Comparison of ENCODE assay signal across 14 mouse cellular contexts in the genomic region with DNA sequence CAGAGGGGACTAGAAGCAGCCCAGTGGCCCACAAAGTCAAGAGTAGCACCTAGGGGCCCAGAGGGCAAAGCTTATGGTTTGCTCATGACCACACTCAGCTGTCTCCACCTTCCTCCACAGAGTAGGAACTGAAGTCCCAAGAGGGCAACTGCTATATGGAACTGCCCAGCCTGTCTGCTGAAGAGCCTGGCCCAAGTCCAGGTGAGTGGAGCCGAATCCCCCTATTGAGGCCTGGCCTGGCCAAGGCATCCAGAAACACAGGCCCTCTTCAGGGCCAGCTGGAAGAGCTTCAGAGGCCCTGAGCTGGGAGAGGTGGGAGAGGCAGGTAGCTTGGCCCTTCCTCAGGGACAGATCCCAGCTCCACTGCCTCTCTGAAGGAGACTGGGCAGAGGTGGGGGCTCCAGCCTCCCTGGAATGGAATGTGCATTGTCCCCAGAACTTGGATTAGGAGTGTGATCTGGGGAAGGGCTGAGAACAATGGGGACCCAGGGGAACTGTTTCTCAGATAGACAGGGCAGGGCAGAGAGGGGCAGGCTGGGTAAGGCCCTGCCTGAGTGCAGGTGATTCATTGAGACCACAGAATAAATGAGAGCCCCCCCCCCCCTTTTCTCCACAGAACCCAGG.
A peak's percentile ranks its signal among the peaks of the same experiment; 100 is the strongest.
DNase-seq lines count a peak whose midpoint lies in the region; ATAC-seq and TF ChIP-seq lines count a peak whose summit lies in the region.
"Had no signal": no experiment of that assay in that cellular context is flagged by ENCODE, and none has a peak within 500 bp of the region (broad histone marks: within the 10 kb centered on the region; RNA-seq: fewer than 3 reads in every experiment).

No protein-coding gene starts in this region.

- no peaks in the 10 kb centered on the region for H3K9me3 ChIP-seq in heart, embryonic 16.5 days (replicated peaks; ENCODE audit: control insufficient read depth, low read length)
- H3K9me3 ChIP-seq in lung, postnatal 0 days (ENCODE audit: low read length), result no peaks in the 10 kb centered on the region
- H3K9me3 ChIP-seq in limb, embryonic 13.5 days, result no peaks in the 10 kb centered on the region
- H3K9me3 ChIP-seq: embryonic facial prominence, embryonic 12.5 days; forebrain, embryonic 15.5 days had no signal

- H3K9ac ChIP-seq in heart, embryonic 16.5 days (ENCODE audit: low read length), result peak overlapping the region; percentile 3; the same call in 1 of the 2 replicates
- H3K9ac ChIP-seq in lung, postnatal 0 days (replicated peaks; ENCODE audit: low read depth), result no peak overlapping the region
- 0 out of 2 replicates have a peak overlapping the region, but pooled peaks have one; percentile 0 for H3K9ac ChIP-seq in limb, embryonic 13.5 days
- H3K9ac ChIP-seq: embryonic facial prominence, embryonic 12.5 days; forebrain, embryonic 15.5 days had no signal

- no peak overlapping the region for H3K4me3 ChIP-seq in heart, embryonic 16.5 days (ENCODE audit: low read length)
- no peak overlapping the region for H3K4me3 ChIP-seq in lung, postnatal 0 days (ENCODE audit: low read depth, low read length)
- no peak overlapping the region for H3K4me3 ChIP-seq in limb, embryonic 13.5 days
- H3K4me3 ChIP-seq: embryonic facial prominence, embryonic 12.5 days; forebrain, embryonic 15.5 days; layer of hippocampus, adult 2 months had no signal

- H3K36me3 ChIP-seq in heart, embryonic 16.5 days (ENCODE audit: control insufficient read depth, insufficient read depth), result no peaks in the 10 kb centered on the region
- no peaks in the 10 kb centered on the region for H3K36me3 ChIP-seq in lung, postnatal 0 days (ENCODE audit: insufficient read depth, low read length)
- H3K36me3 ChIP-seq in limb, embryonic 13.5 days, result no peaks in the 10 kb centered on the region
- H3K36me3 ChIP-seq: embryonic facial prominence, embryonic 12.5 days; forebrain, embryonic 15.5 days had no signal

- WGBS in heart, embryonic 16.5 days, result 0% methylated on average over 1 of the region's 1 CpGs
- WGBS in lung, postnatal 0 days, result 32% methylated on average over 1 of the region's 1 CpGs
- 50% methylated on average over 1 of the region's 1 CpGs for whole genome bisulfite sequencing in limb, embryonic 13.5 days

- DNase-seq in heart, postnatal 36 days, result no peak
- DNase-seq in lung, postnatal 0 days (ENCODE audit: low spot score), result no peak
- no peak for DNase-seq in lung, adult 18-20 months
- peak; percentile 12 for DNase-seq in brain, embryonic 14.5 days (ENCODE audit: low read depth)
- DNase-seq in neural tube, embryonic 10.5 days (ENCODE audit: extremely low spot score, low spot score), result no peak
- DNase-seq: cerebellum, adult 18-20 months; gastrocnemius, postnatal 25 days; kidney, adult 18-20 months; lung, postnatal 14 days had no signal

- no peaks in the 10 kb centered on the region for H3K27me3 ChIP-seq in heart, embryonic 16.5 days (ENCODE audit: control insufficient read depth, insufficient read depth, low read length)
- H3K27me3 ChIP-seq in lung, postnatal 0 days (replicated peaks; ENCODE audit: insufficient read depth, low read length), result no peaks in the 10 kb centered on the region
- peaks cover 13% of the 10 kb centered on the region for H3K27me3 ChIP-seq in limb, embryonic 13.5 days
- H3K27me3 ChIP-seq: embryonic facial prominence, embryonic 12.5 days; forebrain, embryonic 15.5 days had no signal

- ATAC-seq in heart, embryonic 16.5 days (replicated peaks; ENCODE audit: extremely low read depth, insufficient read depth, low FRiP score), result peak; percentile 28; the same call in 1 of the 2 replicates
- peak; percentile 30; the same call in 1 of the 2 replicates for ATAC-seq in lung, postnatal 0 days
- no peak for ATAC-seq in limb, embryonic 13.5 days (ENCODE audit: low FRiP score, low read depth)
- ATAC-seq: forebrain, embryonic 15.5 days had no signal

- H3K4me2 ChIP-seq in heart, embryonic 16.5 days (ENCODE audit: low read depth, low read length), result no peak overlapping the region
- H3K4me2 ChIP-seq in lung, postnatal 0 days (replicated peaks; ENCODE audit: low read depth, low read length), result no peak overlapping the region
- H3K4me2 ChIP-seq in limb, embryonic 13.5 days (replicated peaks), result no peak overlapping the region
- H3K4me2 ChIP-seq: embryonic facial prominence, embryonic 12.5 days; forebrain, embryonic 15.5 days had no signal

- TF ChIP-seq EP300 in lung, postnatal 0 days (IDR thresholded peaks at IDR 0.05), result no peak

- peaks cover 20% of the 10 kb centered on the region for H3K4me1 ChIP-seq in heart, embryonic 16.5 days (ENCODE audit: control insufficient read depth, insufficient read depth, low read length)
- H3K4me1 ChIP-seq in lung, postnatal 0 days (ENCODE audit: insufficient read depth, low read depth, low read length), result peaks cover 9% of the 10 kb centered on the region; the same call in 1 of the 2 replicates
- H3K4me1 ChIP-seq in limb, embryonic 13.5 days, result peaks cover 38% of the 10 kb centered on the region
- H3K4me1 ChIP-seq: forebrain, embryonic 15.5 days had no signal

- no peak for TF ChIP-seq POLR2A in brain, embryonic 14.5 days (IDR thresholded peaks at IDR 0.05; ENCODE audit: borderline replicate concordance, extremely low read depth, insufficient read depth, insufficient read length, poor library complexity, severe bottlenecking)

- TF ChIP-seq CTCF in lung, postnatal 0 days (IDR thresholded peaks at IDR 0.05), result no peak
- TF ChIP-seq CTCF in brain, embryonic 14.5 days (IDR thresholded peaks at IDR 0.05; ENCODE audit: borderline replicate concordance, extremely low read depth, insufficient read depth, insufficient read length), result no peak

- intact Hi-C loops in heart, postnatal 36 days (cut with DNase I), result no loop called here

- peak overlapping the region; percentile 62; the same call in 1 of the 2 replicates for H3K27ac ChIP-seq in heart, embryonic 16.5 days (ENCODE audit: low read length)
- H3K27ac ChIP-seq in lung, postnatal 0 days (ENCODE audit: low read length), result no peak overlapping the region
- H3K27ac ChIP-seq in limb, embryonic 13.5 days, result no peak overlapping the region
- H3K27ac ChIP-seq: embryonic facial prominence, embryonic 12.5 days; forebrain, embryonic 15.5 days; layer of hippocampus, adult 2 months had no signal
